Mouse (Mus musculus): ENCODE data around the gene Arhgap8.

DNA sequence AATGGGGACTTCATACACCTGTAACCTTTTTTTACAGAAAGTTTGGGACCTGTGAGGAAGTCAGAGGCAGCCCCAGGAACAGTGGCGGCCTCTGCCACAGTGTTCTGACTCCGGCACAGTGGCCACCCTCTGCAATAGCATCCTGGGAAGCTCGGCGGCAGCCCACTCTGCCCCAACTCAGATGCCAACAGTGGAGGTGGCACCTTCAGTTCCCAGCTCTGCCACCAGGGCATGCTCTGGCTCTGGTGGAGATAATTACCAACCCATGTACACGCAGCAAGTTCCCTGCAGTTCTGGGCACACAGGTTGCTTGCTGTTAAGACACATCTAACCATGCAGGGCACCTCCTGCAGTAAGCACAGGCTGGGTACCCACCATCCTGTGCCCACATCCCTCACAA lies 80.3 kb downstream of the Arhgap8 start:
- TF ChIP-seq ZNF384 (IDR thresholded peaks at IDR 0.05; ENCODE audit: low read depth, low read length) (no peak), CHD2 (IDR thresholded peaks at IDR 0.05; ENCODE audit: low read depth, low read length) (no peak), MAFK (IDR thresholded peaks at IDR 0.05; ENCODE audit: insufficient read depth, low read depth, low read length) (no peak)
